Mouse (Mus musculus) lung, embryonic 14.5 days (tissue): ENCODE data around the gene Tbl1xr1. TPM values are rescaled to one million over a fixed set of nuclear protein-coding genes. Genes with fewer than 3 reads are reported as not detected.

ENCODE experiments used
- ATAC-seq: fragments of 200-750 bp; cut with Nextera tagmentation; 2 replicates; pipeline ENCODE4 v1.8.0; 2017; ENCODE audit warnings: mild to moderate bottlenecking, moderate TSS enrichment, moderate library complexity; ENCODE audit not compliant: insufficient read depth
- DNase-seq: peaks from one replicate; pipeline ENCODE4 v3.0.0-alpha.2; 2015
- H3K27ac ChIP-seq: fragments of 300-500 bp; sonication (generic); 2 replicates; pipeline ENCODE4 v1.5.1; 2014; ENCODE audit warnings: low read depth, mild to moderate bottlenecking, moderate library complexity
- H3K27me3 ChIP-seq: fragments of 300-500 bp; sonication (generic); 2 replicates; pipeline ENCODE4 v1.6.1; 2014; ENCODE audit warnings: low read length, control low read depth; ENCODE audit not compliant: insufficient read depth
- H3K36me3 ChIP-seq: fragments of 300-500 bp; sonication (generic); 2 replicates; pipeline ENCODE4 v1.6.1; 2014; ENCODE audit warnings: control low read depth; ENCODE audit not compliant: insufficient read depth
- H3K4me1 ChIP-seq: fragments of 300-500 bp; sonication (generic); 2 replicates; pipeline ENCODE4 v1.6.1; 2014; ENCODE audit warnings: antibody characterized with exemption, control low read depth; ENCODE audit not compliant: insufficient read depth
- H3K4me2 ChIP-seq: fragments of 300-500 bp; sonication (generic); 2 replicates; pipeline ENCODE4 v1.6.1; 2014; ENCODE audit warnings: mild to moderate bottlenecking
- H3K4me3 ChIP-seq: fragments of 300-500 bp; sonication (generic); 2 replicates; pipeline ENCODE4 v1.5.1; 2014; ENCODE audit warnings: low read depth, low read length
- H3K9ac ChIP-seq: fragments of 300-500 bp; sonication (generic); 2 replicates; pipeline ENCODE4 v1.6.1; 2014
- H3K9me3 ChIP-seq: fragments of 300-500 bp; sonication (generic); 2 replicates; pipeline ENCODE4 v1.6.1; 2016; ENCODE audit warnings: low read depth, low read length, control low read depth
- CTCF ChIP-seq: IDR thresholded peaks from 2 replicates; pipeline ENCODE4 v1.5.1; 2016; ENCODE audit warnings: antibody characterized with exemption, low read depth
- WGBS: fragments of 180-500 bp; shearing (Covaris S2); extraction: QIAGEN DNeasy Blood & Tissue Kit; methylation state at CpG from one replicate; pipeline ENCODE4 v1.1.7; 2014; 5-methylcytosine and 5-hydroxymethylcytosine counted together
- polyA plus RNA-seq: library from polyadenylated mRNA; unstranded; fragments of >200 nt; fragmentation: Nextera tagmentation; extraction: Ambion mirVana; gene quantifications from 2 replicates; pipeline ENCODE4 v1.2.1, GENCODE M21; 2014

Gene Tbl1xr1
- polyA plus RNA-seq, 1 experiment from 2014 or later, result 33.3 TPM

GRCm38 (mm10) chr3:22090431-22091265 lies 14.2 kb downstream of the Tbl1xr1 start:
- Histone ChIP-seq H3K27ac (peak overlapping the region; percentile 66; the same call in 1 of the 2 replicates), H3K27me3 (no peaks in the 10 kb centered on the region), H3K4me1 (peaks cover 12% of the 10 kb centered on the region), H3K9ac (no peak overlapping the region), H3K9me3 (no peaks in the 10 kb centered on the region), H3K4me3 (no peak overlapping the region), H3K36me3 (no peaks in the 10 kb centered on the region; the same call in 1 of the 2 replicates), H3K4me2 (peak overlapping the region; percentile 2; the same call in 1 of the 2 replicates)
- peak; percentile 57 for ATAC-seq
- DNase-seq, result peak; percentile 55
- WGBS, result 39% methylated on average over 8 of the region's 8 CpGs
- no peak for TF ChIP-seq CTCF

- Histone ChIP-seq H3K27ac (no peak overlapping the region; the same call in 1 of the 2 replicates), H3K4me2 (no peak overlapping the region), H3K4me1 (peaks cover 12% of the 10 kb centered on the region), H3K9ac (no peak overlapping the region), H3K9me3 (no peaks in the 10 kb centered on the region), H3K4me3 (no peak overlapping the region), H3K36me3 (no peaks in the 10 kb centered on the region; the same call in 1 of the 2 replicates), H3K27me3 (no peaks in the 10 kb centered on the region)
- TF ChIP-seq CTCF, result no peak
- ATAC-seq, result no peak
- 49% methylated on average over 3 of the region's 3 CpGs for WGBS
- DNase-seq, result no peak
Observed at GRCm38 (mm10) chr3:22091266-22091550, 14.8 kb downstream of the Tbl1xr1 start.

GRCm38 (mm10) chr3:22091681-22092080 lies 15.2 kb downstream of the Tbl1xr1 start:
- H3K9ac ChIP-seq, result no peak overlapping the region
- H3K36me3 ChIP-seq, result no peaks in the 10 kb centered on the region; the same call in 1 of the 2 replicates
- no peaks in the 10 kb centered on the region for H3K27me3 ChIP-seq
- ATAC-seq, result no peak
- H3K4me3 ChIP-seq, result no peak overlapping the region
- WGBS, result 84% methylated on average over 3 of the region's 3 CpGs
- peaks cover 12% of the 10 kb centered on the region for H3K4me1 ChIP-seq
- no peak for TF ChIP-seq CTCF
- H3K4me2 ChIP-seq, result no peak overlapping the region
- H3K27ac ChIP-seq, result no peak overlapping the region
- no peak for DNase-seq
- no peaks in the 10 kb centered on the region for H3K9me3 ChIP-seq

- TF ChIP-seq CTCF, result no peak
- Histone ChIP-seq H3K4me1 (peaks cover 12% of the 10 kb centered on the region), H3K4me3 (no peak overlapping the region), H3K27me3 (no peaks in the 10 kb centered on the region), H3K4me2 (no peak overlapping the region), H3K36me3 (no peaks in the 10 kb centered on the region; the same call in 1 of the 2 replicates), H3K27ac (no peak overlapping the region), H3K9ac (no peak overlapping the region), H3K9me3 (no peaks in the 10 kb centered on the region)
- ATAC-seq, result no peak
- 57% methylated on average over 5 of the region's 5 CpGs for WGBS
- DNase-seq, result no peak
Observed at GRCm38 (mm10) chr3:22092784-22093183, 16.3 kb downstream of the Tbl1xr1 start.

DNA sequence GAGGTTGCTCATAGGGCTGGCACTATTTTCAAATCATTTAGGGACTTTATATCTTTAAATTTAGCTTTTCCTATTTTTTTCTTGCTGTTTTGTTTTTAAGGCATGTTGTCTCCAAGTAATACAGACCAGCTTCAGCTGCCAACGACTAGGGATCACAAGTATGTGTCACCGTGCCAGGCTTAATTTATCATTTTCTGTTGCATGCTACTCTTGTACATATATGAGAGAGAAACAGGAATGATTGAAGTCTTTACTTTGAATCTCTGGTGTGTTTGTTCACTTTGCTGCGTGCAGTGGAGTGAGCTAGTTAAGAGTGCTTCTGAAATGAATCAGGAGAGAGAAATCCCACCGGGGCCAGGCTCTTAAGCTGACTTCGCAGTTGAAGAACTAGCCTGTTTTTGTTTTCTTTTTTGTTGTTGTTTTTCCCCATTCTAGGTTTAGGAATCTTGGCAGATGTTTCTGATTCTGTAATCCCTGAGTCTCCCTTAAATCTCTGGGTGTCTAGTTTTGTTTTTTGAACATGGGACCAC lies 27.6 kb downstream of the Tbl1xr1 start:
- Histone ChIP-seq H3K27me3 (no peaks in the 10 kb centered on the region), H3K9me3 (no peaks in the 10 kb centered on the region), H3K27ac (no peak overlapping the region), H3K4me1 (0 out of 2 replicates have a peak, but pooled peaks cover 5% of the 10 kb centered on the region), H3K4me2 (no peak overlapping the region), H3K36me3 (0 out of 2 replicates have a peak, but pooled peaks cover 2% of the 10 kb centered on the region), H3K9ac (no peak overlapping the region), H3K4me3 (no peak overlapping the region)
- WGBS, result 43% methylated on average over 5 of the region's 5 CpGs
- ATAC-seq, result no peak
- DNase-seq, result no peak
- TF ChIP-seq CTCF, result no peak

DNA sequence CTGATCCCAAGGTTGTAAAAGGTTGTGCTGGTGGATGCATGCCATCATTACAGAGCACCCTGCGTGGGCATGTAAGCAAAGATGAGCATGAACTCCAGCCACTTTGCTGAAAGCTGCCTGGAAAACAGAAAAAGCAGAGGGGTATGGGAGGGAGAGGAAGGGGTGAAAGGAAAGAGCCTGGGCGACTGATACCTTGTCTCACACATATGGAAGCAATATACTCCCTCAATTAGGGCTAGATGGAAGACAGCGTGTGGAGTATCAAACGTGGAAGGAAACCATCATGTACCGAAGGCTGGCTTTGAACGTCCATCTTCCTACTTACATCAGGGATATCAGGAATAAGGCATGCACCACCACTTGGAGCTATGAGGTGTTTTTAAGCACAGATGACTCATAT lies 29.0 kb downstream of the Tbl1xr1 start:
- DNase-seq (no peak), ATAC-seq (no peak)
- no peak overlapping the region for H3K4me2 ChIP-seq
- 0 out of 2 replicates have a peak, but pooled peaks cover 2% of the 10 kb centered on the region for H3K36me3 ChIP-seq
- H3K4me3 ChIP-seq, result no peak overlapping the region
- no peak for TF ChIP-seq CTCF
- no peaks in the 10 kb centered on the region for H3K27me3 ChIP-seq
- H3K9ac ChIP-seq, result no peak overlapping the region
- no peak overlapping the region for H3K27ac ChIP-seq
- H3K4me1 ChIP-seq, result no peaks in the 10 kb centered on the region
- no peaks in the 10 kb centered on the region for H3K9me3 ChIP-seq
- 77% methylated on average over 6 of the region's 6 CpGs for WGBS

DNA sequence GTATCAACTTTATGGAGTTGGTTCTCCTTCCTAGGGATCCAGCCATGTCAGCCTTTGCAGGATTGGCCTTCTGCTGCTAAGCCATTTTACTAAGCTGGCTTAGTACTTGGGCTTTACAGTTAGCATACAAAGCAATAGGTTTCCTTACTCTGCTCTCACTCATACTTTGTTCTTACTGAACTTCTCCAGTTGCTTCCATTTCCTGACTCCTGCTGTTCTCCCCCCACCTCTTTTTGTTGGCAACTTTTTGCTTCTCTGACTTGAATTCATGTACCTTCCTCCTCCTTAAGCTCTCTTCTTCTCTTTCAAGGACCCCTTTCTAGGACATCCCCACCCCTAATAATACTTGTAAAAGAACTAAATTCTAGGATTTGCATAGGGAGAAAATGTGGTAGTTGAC lies 31.6 kb downstream of the Tbl1xr1 start:
- Histone ChIP-seq H3K36me3 (no peaks in the 10 kb centered on the region), H3K9me3 (no peaks in the 10 kb centered on the region), H3K4me2 (no peak overlapping the region), H3K9ac (no peak overlapping the region), H3K4me3 (no peak overlapping the region), H3K27ac (no peak overlapping the region), H3K27me3 (no peaks in the 10 kb centered on the region), H3K4me1 (no peaks in the 10 kb centered on the region)
- ATAC-seq (no peak), DNase-seq (no peak)
- no peak for TF ChIP-seq CTCF
